Mouse (Mus musculus) kidney, postnatal 4 days (tissue): ENCODE measurements around the gene Bmp7.

ENCODE experiments used
- DNase-seq, 2 experiments: peaks; one replicate each; pipeline ENCODE4 v3.0.0; 2021; ENCODE audit warnings: mixed read lengths in 2 of 2

Gene Bmp7

GRCm38 (mm10) chr2:172848193-172848592, 91.9 kb downstream of the Bmp7 start:
- peak; percentile 52 to 57 for DNase-seq

GRCm38 (mm10) chr2:172846311-172846575, 93.9 kb downstream of the Bmp7 start:
- no peak for DNase-seq

DNA sequence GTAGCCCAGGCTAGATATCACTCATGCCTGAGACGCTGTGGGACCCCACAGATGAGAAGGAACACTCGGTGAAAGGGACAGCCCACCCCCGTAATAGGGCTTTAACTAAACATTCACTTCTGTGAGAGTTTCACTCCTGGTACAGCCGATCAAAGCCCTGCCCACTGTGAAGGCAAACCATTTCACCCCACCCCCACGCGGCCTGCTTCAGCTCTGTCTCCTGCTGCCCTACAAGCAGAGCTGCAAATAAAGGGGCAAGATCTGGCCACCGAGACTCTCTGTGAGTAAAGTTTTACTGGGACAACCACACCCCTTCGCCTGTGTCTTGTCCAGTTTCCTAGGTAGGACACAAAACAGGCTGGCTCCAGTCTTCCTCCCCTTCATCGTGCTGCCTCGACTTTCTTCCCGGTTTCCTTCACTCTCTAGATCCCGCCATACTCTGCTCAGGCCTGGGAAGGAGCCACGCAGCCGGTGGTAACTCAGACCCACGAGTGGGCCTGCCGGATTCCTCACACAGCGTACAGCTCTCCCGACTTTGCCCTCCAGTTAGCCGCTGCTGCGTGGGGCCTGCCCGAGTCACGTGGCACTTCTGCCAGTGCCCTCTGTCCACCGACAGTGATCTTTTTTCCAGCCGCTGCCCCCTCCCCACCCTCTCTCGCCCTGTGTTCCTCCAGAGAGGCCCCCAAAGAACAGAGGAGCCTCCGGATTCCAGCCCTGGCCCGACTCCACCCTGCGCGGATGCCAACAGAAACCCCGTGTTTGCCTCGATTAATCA, 94.4 kb downstream of the Bmp7 start:
- peak; percentile 57 to 71 for DNase-seq

GRCm38 (mm10) chr2:172843903-172844302, 96.2 kb downstream of the Bmp7 start:
- DNase-seq: no peak

GRCm38 (mm10) chr2:172842306-172842705, 97.8 kb downstream of the Bmp7 start:
- DNase-seq: no peak

DNA sequence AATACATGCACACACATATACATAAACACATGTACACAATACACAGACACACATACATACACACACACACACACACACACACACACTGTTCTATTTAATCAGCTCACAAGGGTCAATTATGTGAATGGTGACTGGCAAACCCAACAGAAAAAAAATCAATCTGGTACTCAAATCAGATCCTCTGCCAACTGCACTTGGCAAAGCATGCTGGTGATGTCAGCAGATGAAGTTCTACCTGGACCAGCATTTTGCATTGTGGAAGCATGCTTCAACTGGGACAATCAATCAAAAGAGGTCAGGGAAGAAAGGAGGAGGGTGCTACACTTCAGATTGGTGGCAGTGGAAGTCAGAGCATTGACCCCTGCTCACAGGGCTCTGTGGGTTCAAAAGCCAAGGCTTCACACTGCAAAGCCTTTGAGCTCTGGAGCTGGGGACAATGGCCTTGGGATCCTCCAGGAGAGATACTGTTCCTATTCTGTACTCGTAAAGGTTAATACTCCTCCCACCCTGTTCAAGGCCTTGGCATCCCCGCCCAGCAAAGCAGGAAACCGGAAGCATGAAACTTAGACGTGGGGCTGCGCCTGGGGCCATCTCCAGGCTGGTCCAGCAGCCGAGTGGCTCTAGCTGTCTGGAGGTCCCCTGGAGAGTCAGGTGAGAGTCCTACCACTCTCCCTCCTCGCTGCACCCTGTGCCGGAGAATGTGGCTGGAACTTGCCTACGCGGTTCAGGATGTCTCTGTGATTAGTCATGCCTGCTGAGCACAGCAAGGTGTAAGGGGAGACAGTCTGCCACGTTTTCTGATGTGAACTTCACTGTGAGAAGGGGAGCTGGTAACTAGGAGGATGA, 99.0 kb downstream of the Bmp7 start:
- DNase-seq: peak in 1 of 2 experiments; percentile 28

DNA sequence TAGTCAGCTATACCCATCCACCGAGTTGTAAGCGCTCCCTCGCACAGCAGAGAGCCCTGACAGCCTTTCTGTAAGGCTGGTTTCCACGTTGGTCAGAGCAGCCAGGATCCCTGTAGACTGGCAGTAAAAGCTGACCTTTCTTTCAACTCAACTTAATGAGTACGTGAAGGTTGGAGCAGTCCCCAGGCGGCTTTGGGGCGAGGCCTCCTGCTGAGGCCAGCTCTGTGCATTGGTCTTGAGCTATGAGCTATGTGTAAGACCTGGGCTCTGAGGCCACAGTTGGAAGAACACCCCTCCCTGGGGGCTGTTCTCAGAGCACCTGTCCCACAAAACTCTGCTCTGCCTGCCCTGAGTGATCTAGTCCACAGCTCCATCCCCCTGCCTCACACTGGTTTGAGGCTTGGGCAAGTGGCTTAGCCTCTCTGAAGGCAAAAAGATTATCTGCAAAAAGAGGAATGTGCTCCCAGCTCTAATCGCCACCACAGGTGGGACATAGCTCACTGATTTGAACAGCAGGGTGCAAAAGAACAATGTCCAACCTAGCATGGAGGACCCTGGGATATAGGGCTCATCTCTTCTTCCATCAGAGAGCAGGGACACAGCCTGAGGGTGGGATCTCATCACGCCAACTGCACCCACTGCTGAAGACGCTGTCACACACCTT, 100.7 kb downstream of the Bmp7 start:
- peak; percentile 40 to 65 for DNase-seq

- no peak for DNase-seq
Measured at GRCm38 (mm10) chr2:172836516-172836915, 103.6 kb downstream of the Bmp7 start.

GRCm38 (mm10) chr2:172833196-172833595, 106.9 kb downstream of the Bmp7 start:
- DNase-seq: peak; percentile 84 to 90

- DNase-seq: peak; percentile 90 to 92
Measured at GRCm38 (mm10) chr2:172831762-172832161, 108.4 kb downstream of the Bmp7 start.

GRCm38 (mm10) chr2:172831133-172831532, 109.0 kb downstream of the Bmp7 start:
- DNase-seq: peak; percentile 93 to 96

DNA sequence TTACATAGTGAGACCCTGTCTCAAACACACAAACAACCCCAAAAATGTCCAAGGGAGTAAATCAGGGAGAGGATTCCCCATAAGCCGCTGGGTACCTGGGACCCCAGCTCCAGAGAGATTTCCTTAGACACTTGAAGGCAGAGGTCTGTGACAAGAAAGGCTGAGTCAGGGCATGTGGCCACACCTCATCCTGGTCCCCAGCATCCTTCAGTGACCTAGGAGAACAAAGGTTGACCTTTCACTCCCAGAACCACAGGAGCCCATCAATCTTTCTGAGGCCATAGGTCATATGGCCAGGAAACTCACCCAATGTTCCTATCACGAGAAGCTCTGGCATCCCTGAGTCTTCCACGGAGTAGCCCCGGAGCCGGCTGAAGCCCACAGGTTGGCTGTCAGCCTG, 111.9 kb downstream of the Bmp7 start:
- DNase-seq: no peak

GRCm38 (mm10) chr2:172827564-172827963, 112.6 kb downstream of the Bmp7 start:
- DNase-seq: peak; percentile 63 to 69

GRCm38 (mm10) chr2:172825785-172826145, 114.4 kb downstream of the Bmp7 start:
- DNase-seq: no peak

GRCm38 (mm10) chr2:172824906-172825784, 115.0 kb downstream of the Bmp7 start:
- peak; percentile 85 to 89 for DNase-seq

DNA sequence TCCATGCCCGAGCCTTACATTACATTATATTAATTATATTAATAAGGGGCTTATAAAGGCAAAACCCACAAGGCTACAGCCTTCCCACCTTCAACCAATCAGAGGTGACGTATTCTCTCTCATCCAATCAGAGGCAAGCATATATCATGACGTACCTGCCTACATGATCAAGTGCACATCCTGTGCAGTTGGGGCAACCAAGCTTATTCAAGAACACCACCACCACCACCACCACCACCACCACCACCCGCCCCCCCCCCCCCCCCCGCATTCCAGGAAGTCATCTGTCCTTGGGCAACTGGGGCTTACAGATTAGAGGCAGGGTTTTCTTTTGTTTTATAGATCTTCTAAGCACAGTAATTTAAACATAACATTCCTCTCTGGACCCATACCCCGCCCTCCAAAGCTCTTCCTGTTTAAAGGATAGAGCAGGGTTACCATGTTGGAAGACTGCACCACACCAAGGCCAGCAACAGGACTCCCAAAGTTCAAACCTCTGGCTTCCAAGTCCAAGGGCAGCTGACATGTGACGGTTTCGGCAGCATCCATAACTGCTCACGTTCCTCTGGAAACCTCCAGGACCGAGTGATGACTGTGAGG, 121.4 kb downstream of the Bmp7 start:
- DNase-seq: no peak
